Mouse (Mus musculus) MEL (cell line): ENCODE measurements around the gene Vwa8. TPM values are rescaled to one million over a fixed set of nuclear protein-coding genes. Genes with fewer than 3 reads are reported as not detected.

Experiments used
- DNase-seq: peaks from one replicate; pipeline ENCODE4 v3.0.0; 2011; ENCODE audit warnings: low read depth, low spot score
- H3K27ac ChIP-seq: 2 replicates; pipeline ENCODE4 v1.5.1; 2012; ENCODE audit warnings: low read depth, mild to moderate bottlenecking, control low read depth, low read length, moderate library complexity; ENCODE audit not compliant: control insufficient read depth
- H3K27me3 ChIP-seq, 2 experiments: fragments of 150-350 bp in 1 of 2; sonication (generic) in 1 of 2; 2 replicates each; pipeline ENCODE4 v1.6.1; 2012; ENCODE audit warnings: low read length in 2 of 2, mild to moderate bottlenecking in 2 of 2, improper control_type of control experiment in 1 of 2, moderate library complexity in 1 of 2; ENCODE audit not compliant: insufficient read depth in 2 of 2, control insufficient read depth in 1 of 2
- H3K36me3 ChIP-seq, 2 experiments: 2 replicates each; pipeline ENCODE4 v1.6.1; 2012 to 2014; ENCODE audit warnings: low read length in 2 of 2, improper control_type of control experiment in 1 of 2, inconsistent platforms in 1 of 2, mild to moderate bottlenecking in 1 of 2; ENCODE audit not compliant: insufficient read depth in 2 of 2, control insufficient read depth in 1 of 2
- H3K4me1 ChIP-seq, 2 experiments: fragments of 150-350 bp in 1 of 2; sonication (generic) in 1 of 2; 2 replicates each; pipeline ENCODE4 v1.6.1; 2012; ENCODE audit warnings: low read length in 2 of 2, improper control_type of control experiment in 1 of 2, mild to moderate bottlenecking in 1 of 2; ENCODE audit not compliant: insufficient read depth in 2 of 2, control insufficient read depth in 1 of 2
- H3K4me3 ChIP-seq, 2 experiments: fragments of 150-350 bp in 1 of 2; sonication (generic) in 1 of 2; 2 replicates each; pipeline ENCODE4 v1.5.1; 2012; ENCODE audit warnings: low read depth in 2 of 2, low read length in 2 of 2, mild to moderate bottlenecking in 2 of 2, moderate library complexity in 2 of 2, control low read depth in 1 of 2, improper control_type of control experiment in 1 of 2; ENCODE audit not compliant: control insufficient read depth in 1 of 2, insufficient read depth in 1 of 2
- H3K79me2 ChIP-seq: 2 replicates; pipeline ENCODE4 v1.6.1; 2012; ENCODE audit warnings: mild to moderate bottlenecking, low read length, moderate library complexity; ENCODE audit not compliant: control insufficient read depth, poor library complexity, insufficient read depth
- H3K9ac ChIP-seq: 2 replicates; pipeline ENCODE4 v1.6.1; 2012; ENCODE audit warnings: low read depth, mild to moderate bottlenecking, control low read depth, low read length, moderate library complexity; ENCODE audit not compliant: control insufficient read depth, poor library complexity, severe bottlenecking
- H3K9me3 ChIP-seq: fragments of 150-350 bp; sonication (generic); replicated peaks from 2 replicates; pipeline ENCODE4 v1.6.1; 2012; ENCODE audit warnings: mild to moderate bottlenecking, low read length, improper control_type of control experiment, moderate library complexity; ENCODE audit not compliant: insufficient read depth
- CHD2 ChIP-seq: IDR thresholded peaks from 2 replicates; pipeline ENCODE4 v1.6.1; 2011; ENCODE audit warnings: low read length, improper control_type of control experiment
- E2F4 ChIP-seq: IDR thresholded peaks from 2 replicates; pipeline ENCODE4 v1.6.1; 2011; ENCODE audit warnings: low read depth, low read length, improper control_type of control experiment, borderline replicate concordance
- ELF1 ChIP-seq: IDR thresholded peaks from 2 replicates; pipeline ENCODE4 v1.6.1; 2014; ENCODE audit warnings: low read depth, mild to moderate bottlenecking, inconsistent platforms, low read length, improper control_type of control experiment, moderate library complexity
- ETS1 ChIP-seq: IDR thresholded peaks from 2 replicates; pipeline ENCODE4 v1.6.1; 2012; ENCODE audit warnings: low read depth, mild to moderate bottlenecking, inconsistent platforms, low read length, improper control_type of control experiment, moderate library complexity
- GABPA ChIP-seq: IDR thresholded peaks from 2 replicates; pipeline ENCODE4 v1.6.1; 2012; ENCODE audit warnings: low read depth, mild to moderate bottlenecking, inconsistent platforms, low read length, improper control_type of control experiment, moderate library complexity
- HCFC1 ChIP-seq: IDR thresholded peaks from 2 replicates; pipeline ENCODE4 v1.6.1; 2012; ENCODE audit warnings: low read depth, mild to moderate bottlenecking, inconsistent platforms, low read length, improper control_type of control experiment, moderate library complexity
- JUND ChIP-seq: IDR thresholded peaks from 2 replicates; pipeline ENCODE4 v1.6.1; 2011; ENCODE audit warnings: low read depth, mild to moderate bottlenecking, improper control_type of control experiment, low read length
- KAT2A ChIP-seq: conservative IDR thresholded peaks from 2 replicates; pipeline ENCODE4 v1.6.1; 2012; ENCODE audit warnings: low read depth, low read length, improper control_type of control experiment, inconsistent platforms
- MAFK ChIP-seq: IDR thresholded peaks from 2 replicates; pipeline ENCODE4 v1.6.1; 2011; ENCODE audit warnings: low read depth, mild to moderate bottlenecking, low read length, improper control_type of control experiment, borderline replicate concordance
- MAX ChIP-seq: IDR thresholded peaks from 2 replicates; pipeline ENCODE4 v1.6.1; 2011; ENCODE audit warnings: low read length, improper control_type of control experiment
- MAZ ChIP-seq: IDR thresholded peaks from 2 replicates; pipeline ENCODE4 v1.6.1; 2012; ENCODE audit warnings: low read depth, mild to moderate bottlenecking, inconsistent platforms, low read length, improper control_type of control experiment
- MEF2A ChIP-seq: IDR thresholded peaks from 2 replicates; pipeline ENCODE4 v1.6.1; 2014; ENCODE audit warnings: low read depth, mild to moderate bottlenecking, inconsistent platforms, low read length, improper control_type of control experiment; ENCODE audit not compliant: poor library complexity, insufficient replicate concordance, severe bottlenecking; ENCODE audit errors: extremely low read depth
- MYB ChIP-seq: IDR thresholded peaks from 2 replicates; pipeline ENCODE4 v1.6.1; 2011; ENCODE audit warnings: mild to moderate bottlenecking, low read depth, low read length, improper control_type of control experiment
- NRF1 ChIP-seq: IDR thresholded peaks from 2 replicates; pipeline ENCODE4 v1.6.1; 2014; ENCODE audit warnings: low read depth, mild to moderate bottlenecking, inconsistent platforms, low read length, improper control_type of control experiment, moderate library complexity; ENCODE audit not compliant: poor library complexity, insufficient read depth, severe bottlenecking
- POLR2A ChIP-seq, 2 experiments: IDR thresholded peaks; 2 replicates each; pipeline ENCODE4 v1.6.1; 2011 to 2012; ENCODE audit warnings: low read length in 2 of 2, mild to moderate bottlenecking in 2 of 2, control low read depth in 1 of 2, improper control_type of control experiment in 1 of 2, low read depth in 1 of 2, moderate library complexity in 1 of 2; ENCODE audit not compliant: control insufficient read depth in 1 of 2, insufficient read depth in 1 of 2, poor library complexity in 1 of 2
- POLR2AphosphoS2 ChIP-seq: IDR thresholded peaks from 2 replicates; pipeline ENCODE4 v1.6.1; 2011; ENCODE audit warnings: low read length, improper control_type of control experiment
- RCOR1 ChIP-seq: IDR thresholded peaks from 2 replicates; pipeline ENCODE4 v1.6.1; 2012; ENCODE audit warnings: low read depth, mild to moderate bottlenecking, inconsistent platforms, low read length, improper control_type of control experiment
- SMC3 ChIP-seq: IDR thresholded peaks from 2 replicates; pipeline ENCODE4 v1.6.1; 2011; ENCODE audit warnings: low read depth, low read length, improper control_type of control experiment
- TCF12 ChIP-seq: IDR thresholded peaks from 2 replicates; pipeline ENCODE4 v1.6.1; 2014; ENCODE audit warnings: low read depth, mild to moderate bottlenecking, inconsistent platforms, low read length, improper control_type of control experiment, moderate library complexity
- USF2 ChIP-seq, 2 experiments: IDR thresholded peaks; 2 replicates each; pipeline ENCODE4 v1.6.1; 2011 to 2012; ENCODE audit warnings: improper control_type of control experiment in 2 of 2, low read length in 2 of 2, borderline replicate concordance in 1 of 2, inconsistent platforms in 1 of 2, low read depth in 1 of 2, mild to moderate bottlenecking in 1 of 2; ENCODE audit not compliant: insufficient read depth in 1 of 2
- ZC3H11A ChIP-seq: IDR thresholded peaks from 2 replicates; pipeline ENCODE4 v1.6.1; 2012; ENCODE audit warnings: low read depth, mild to moderate bottlenecking, inconsistent platforms, low read length, improper control_type of control experiment
- polyA plus RNA-seq, 2 experiments: library from polyadenylated mRNA; stranded (reverse) in 1 of 2; unstranded in 1 of 2; fragments of >175 nt in 1 of 2; fragments of >200 nt in 1 of 2; gene quantifications; 2 replicates each; pipeline versions ENCODE4 v1.2.1 to v1.2.4; 2012; ENCODE audit warnings: low replicate concordance in 2 of 2, low read depth in 1 of 2; ENCODE audit not compliant: insufficient read length in 2 of 2, insufficient read depth in 1 of 2, missing spikeins in 1 of 2
- total RNA-seq: library from RNA; depleted of rRNA; stranded (reverse); fragments of 300-350 nt; gene quantifications from 2 replicates; pipeline ENCODE4 v1.2.3, GENCODE M21; 2012

The Vwa8 gene
- total and polyA plus RNA-seq, 3 experiments: 12.4 to 19.6 TPM; not detected in 1

GRCm38 (mm10) chr14:79183261-79183660 lies 334.4 kb downstream of the Vwa8 start:
- TF ChIP-seq USF2 (IDR thresholded peaks at IDR 0.05; ENCODE audit: borderline replicate concordance in 1 of 2, insufficient read depth in 1 of 2, low read depth in 1 of 2, low read length in 2 of 2) (no peak), RCOR1 (no peak), JUND (no peak), MAFK (no peak), POLR2A (IDR thresholded peaks at IDR 0.05; ENCODE audit: control insufficient read depth in 1 of 2, insufficient read depth in 1 of 2, low read depth in 1 of 2, low read length in 2 of 2, poor library complexity in 1 of 2) (no peak), POLR2AphosphoS2 (no peak), MEF2A (no peak), TCF12 (no peak), MYB (no peak), E2F4 (no peak), MAX (no peak), ETS1 (no peak), ZC3H11A (no peak), KAT2A (no peak), HCFC1 (no peak), GABPA (no peak), SMC3 (no peak), NRF1 (no peak), ELF1 (no peak), MAZ (no peak)
- Histone ChIP-seq H3K36me3 (no peaks in the 10 kb centered on the region), H3K4me3 (no peak overlapping the region), H3K27ac (no peak overlapping the region), H3K4me1 (no peaks in the 10 kb centered on the region), H3K9me3 (no peaks in the 10 kb centered on the region), H3K27me3 (no peaks in the 10 kb centered on the region), H3K79me2 (no peaks in the 10 kb centered on the region), H3K9ac (no peak overlapping the region)
- no peak for DNase-seq

- Histone ChIP-seq H3K36me3 (no peaks in the 10 kb centered on the region), H3K27me3 (no peaks in the 10 kb centered on the region), H3K4me1 (no peaks in the 10 kb centered on the region), H3K27ac (no peak overlapping the region), H3K9me3 (no peaks in the 10 kb centered on the region), H3K4me3 (no peak overlapping the region), H3K79me2 (no peaks in the 10 kb centered on the region), H3K9ac (no peak overlapping the region)
- no peak for DNase-seq
- TF ChIP-seq CHD2 (no peak), USF2 (IDR thresholded peaks at IDR 0.05; ENCODE audit: borderline replicate concordance in 1 of 2, insufficient read depth in 1 of 2, low read depth in 1 of 2, low read length in 2 of 2) (no peak), MYB (no peak), HCFC1 (no peak), JUND (no peak)
Measured at GRCm38 (mm10) chr14:79184071-79184470, 335.2 kb downstream of the Vwa8 start.
